Mouse (Mus musculus) hindbrain, postnatal 0 days (tissue): ENCODE measurements around the gene Gm28051. TPM values are rescaled to one million over a fixed set of nuclear protein-coding genes. Genes with fewer than 3 reads are reported as not detected.

Source experiments
- ATAC-seq: fragments of 200-750 bp; cut with Nextera tagmentation; 2 replicates; pipeline ENCODE4 v1.8.0; 2017; ENCODE audit warnings: mild to moderate bottlenecking, moderate TSS enrichment, moderate library complexity
- DNase-seq: peaks from one replicate; pipeline ENCODE4 v3.0.0-alpha.2; 2015; ENCODE audit warnings: low spot score
- H3K27ac ChIP-seq: fragments of 300-500 bp; sonication (generic); 2 replicates; pipeline ENCODE4 v1.5.1; 2014; ENCODE audit warnings: mild to moderate bottlenecking
- H3K27me3 ChIP-seq: fragments of 300-500 bp; sonication (generic); 2 replicates; pipeline ENCODE4 v1.6.1; 2014; ENCODE audit warnings: low read length, mixed read lengths; ENCODE audit not compliant: insufficient read depth
- H3K36me3 ChIP-seq: fragments of 300-500 bp; sonication (generic); 2 replicates; pipeline ENCODE4 v1.6.1; 2014; ENCODE audit warnings: low read length, mixed read lengths; ENCODE audit not compliant: insufficient read depth
- H3K4me1 ChIP-seq: fragments of 300-500 bp; sonication (generic); 2 replicates; pipeline ENCODE4 v1.6.1; 2014; ENCODE audit warnings: antibody characterized with exemption, low read length, mixed read lengths; ENCODE audit not compliant: insufficient read depth
- H3K4me2 ChIP-seq: fragments of 300-500 bp; sonication (generic); 2 replicates; pipeline ENCODE4 v1.6.1; 2014; ENCODE audit warnings: low read depth, mild to moderate bottlenecking, low read length, moderate library complexity, mixed read lengths
- H3K4me3 ChIP-seq: fragments of 300-500 bp; sonication (generic); 2 replicates; pipeline ENCODE4 v1.5.1; 2014; ENCODE audit warnings: low read length
- H3K9ac ChIP-seq: fragments of 300-500 bp; sonication (generic); replicated peaks from 2 replicates; pipeline ENCODE4 v1.6.1; 2014; ENCODE audit warnings: mild to moderate bottlenecking, low read length, moderate library complexity, mixed read lengths
- H3K9me3 ChIP-seq: fragments of 300-500 bp; sonication (generic); 2 replicates; pipeline ENCODE4 v1.6.1; 2016; ENCODE audit warnings: low read length, mixed read lengths
- CTCF ChIP-seq: IDR thresholded peaks from 2 replicates; pipeline ENCODE4 v1.5.1; 2016; ENCODE audit warnings: antibody characterized with exemption, control low read depth, low read depth
- WGBS: fragments of 180-500 bp; shearing (Covaris S2); extraction: QIAGEN DNeasy Blood & Tissue Kit; methylation state at CpG from one replicate; pipeline ENCODE4 v1.1.7; 2014; 5-methylcytosine and 5-hydroxymethylcytosine counted together
- polyA plus RNA-seq: library from polyadenylated mRNA; unstranded; fragments of >200 nt; fragmentation: Nextera tagmentation; extraction: Ambion mirVana; gene quantifications from 2 replicates; pipeline ENCODE4 v1.2.1, GENCODE M21; 2015
- total RNA-seq: library from RNA; depleted of rRNA; stranded (reverse); fragments of >200 nt; gene quantifications from 2 replicates; pipeline ENCODE4 v1.2.3, GENCODE M21; 2014

Gene Gm28051
- total and polyA plus RNA-seq, 2 experiments from 2014 or later, result not detected

DNA sequence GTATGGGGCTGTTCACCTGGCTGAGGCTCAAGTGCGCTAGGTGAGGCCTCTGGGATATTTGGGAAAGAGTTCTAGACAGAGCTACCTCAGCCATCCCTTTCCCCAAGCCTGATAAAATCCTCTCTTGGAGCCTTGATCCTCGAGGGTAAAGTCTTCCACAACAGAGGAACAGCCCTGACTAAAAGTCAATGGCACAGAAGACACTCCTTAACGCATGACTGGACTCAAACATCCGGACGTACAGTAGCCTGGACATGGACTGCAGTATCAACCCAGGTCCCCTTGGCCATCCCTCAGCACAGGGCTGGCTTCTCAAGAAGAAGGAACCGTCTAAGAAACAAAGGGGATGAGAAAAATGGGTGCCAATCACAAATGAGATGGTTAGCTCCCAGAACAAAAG, 74.1 kb downstream of the Gm28051 start:
- DNase-seq, result no peak
- no peaks in the 10 kb centered on the region for H3K9me3 ChIP-seq
- H3K27ac ChIP-seq, result 0 out of 2 replicates have a peak overlapping the region, but pooled peaks have one; percentile 3
- H3K36me3 ChIP-seq, result no peaks in the 10 kb centered on the region
- no peak overlapping the region for H3K9ac ChIP-seq
- 51% methylated on average over 6 of the region's 6 CpGs for WGBS
- no peak for ATAC-seq
- no peak overlapping the region for H3K4me3 ChIP-seq
- H3K4me1 ChIP-seq, result peaks cover 35% of the 10 kb centered on the region
- TF ChIP-seq CTCF, result no peak
- H3K27me3 ChIP-seq, result no peaks in the 10 kb centered on the region
- no peak overlapping the region for H3K4me2 ChIP-seq

GRCm38 (mm10) chr12:102682722-102683299, 74.8 kb downstream of the Gm28051 start:
- Histone ChIP-seq H3K4me1 (peaks cover 35% of the 10 kb centered on the region), H3K9me3 (no peaks in the 10 kb centered on the region), H3K4me2 (no peak overlapping the region), H3K9ac (no peak overlapping the region), H3K36me3 (no peaks in the 10 kb centered on the region), H3K4me3 (no peak overlapping the region), H3K27me3 (no peaks in the 10 kb centered on the region), H3K27ac (no peak overlapping the region)
- TF ChIP-seq CTCF, result no peak
- no peak for ATAC-seq
- DNase-seq, result no peak
- WGBS, result 75% methylated on average over 7 of the region's 7 CpGs

- Histone ChIP-seq H3K4me1 (peaks cover 35% of the 10 kb centered on the region), H3K36me3 (no peaks in the 10 kb centered on the region), H3K27me3 (no peaks in the 10 kb centered on the region), H3K4me3 (no peak overlapping the region), H3K9ac (no peak overlapping the region), H3K9me3 (no peaks in the 10 kb centered on the region), H3K4me2 (no peak overlapping the region), H3K27ac (no peak overlapping the region)
- 79% methylated on average over 5 of the region's 5 CpGs for WGBS
- ATAC-seq, result no peak
- no peak for DNase-seq
- TF ChIP-seq CTCF, result no peak
Measured at GRCm38 (mm10) chr12:102682085-102682484, 75.5 kb downstream of the Gm28051 start.

DNA sequence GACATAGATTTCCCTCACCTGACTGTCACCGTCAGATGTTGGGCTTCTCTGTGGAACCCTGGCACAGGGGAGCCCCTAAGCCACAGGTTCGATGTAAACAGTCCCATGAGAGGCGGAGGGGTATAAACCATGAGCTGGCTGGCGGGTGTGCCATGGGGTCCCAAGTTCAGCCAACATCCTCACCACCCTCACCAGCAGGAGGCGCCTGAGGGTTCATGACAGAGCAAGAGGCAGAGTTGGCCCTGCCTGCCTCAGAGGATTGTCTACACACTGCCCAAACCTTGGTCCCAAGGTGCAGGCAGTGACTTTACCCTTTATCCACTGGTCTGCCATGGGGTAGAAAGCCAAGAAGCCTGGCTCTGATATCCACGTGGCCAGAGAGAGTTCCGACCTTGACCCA, 76.0 kb downstream of the Gm28051 start:
- H3K27ac ChIP-seq, result no peak overlapping the region
- peaks cover 35% of the 10 kb centered on the region for H3K4me1 ChIP-seq
- no peaks in the 10 kb centered on the region for H3K36me3 ChIP-seq
- DNase-seq, result no peak
- H3K4me2 ChIP-seq, result no peak overlapping the region
- no peak overlapping the region for H3K4me3 ChIP-seq
- H3K27me3 ChIP-seq, result no peaks in the 10 kb centered on the region
- no peak overlapping the region for H3K9ac ChIP-seq
- H3K9me3 ChIP-seq, result no peaks in the 10 kb centered on the region
- TF ChIP-seq CTCF, result peak; percentile 29
- no peak for ATAC-seq
- WGBS, result 78% methylated on average over 7 of the region's 7 CpGs

GRCm38 (mm10) chr12:102678820-102679219, 78.7 kb downstream of the Gm28051 start:
- Histone ChIP-seq H3K4me3 (no peak overlapping the region), H3K4me1 (peaks cover 17% of the 10 kb centered on the region), H3K27me3 (no peaks in the 10 kb centered on the region), H3K4me2 (no peak overlapping the region), H3K9ac (no peak overlapping the region), H3K36me3 (no peaks in the 10 kb centered on the region), H3K9me3 (no peaks in the 10 kb centered on the region), H3K27ac (no peak overlapping the region)
- no peak for DNase-seq
- no peak for TF ChIP-seq CTCF
- ATAC-seq, result no peak
- 31% methylated on average over 6 of the region's 6 CpGs for WGBS

- DNase-seq (no peak), ATAC-seq (no peak)
- TF ChIP-seq CTCF, result no peak
- Histone ChIP-seq H3K9me3 (no peaks in the 10 kb centered on the region), H3K27me3 (no peaks in the 10 kb centered on the region), H3K27ac (no peak overlapping the region), H3K4me2 (no peak overlapping the region), H3K9ac (no peak overlapping the region), H3K4me1 (peaks cover 15% of the 10 kb centered on the region; the same call in 1 of the 2 replicates), H3K4me3 (no peak overlapping the region), H3K36me3 (peaks cover 6% of the 10 kb centered on the region; the same call in 1 of the 2 replicates)
- 56% methylated on average over 3 of the region's 3 CpGs for WGBS
Measured at GRCm38 (mm10) chr12:102677089-102677488, 80.5 kb downstream of the Gm28051 start.

DNA sequence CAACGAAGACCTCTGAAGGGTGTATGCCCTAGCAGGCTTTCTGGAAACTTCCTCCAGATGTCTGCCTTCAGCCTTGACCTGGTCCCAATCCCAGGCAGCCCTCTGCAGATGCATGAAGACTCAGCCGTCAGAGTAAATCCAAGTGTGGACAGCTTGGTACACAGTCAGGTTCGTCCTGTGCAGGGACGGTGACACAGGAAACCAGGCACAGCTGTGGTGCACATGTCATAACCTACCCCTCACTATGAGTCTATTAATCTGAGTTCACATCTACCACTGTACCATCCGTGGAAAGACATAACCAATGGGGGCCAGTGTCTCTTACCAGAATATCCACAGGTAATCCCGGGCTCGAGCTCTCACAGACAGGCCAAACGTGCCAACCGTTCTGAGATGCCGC, 83.0 kb downstream of the Gm28051 start:
- Histone ChIP-seq H3K36me3 (peaks cover 6% of the 10 kb centered on the region; the same call in 1 of the 2 replicates), H3K9me3 (no peaks in the 10 kb centered on the region), H3K27ac (no peak overlapping the region), H3K9ac (no peak overlapping the region), H3K4me3 (no peak overlapping the region), H3K4me1 (peaks cover 8% of the 10 kb centered on the region; the same call in 1 of the 2 replicates), H3K4me2 (no peak overlapping the region), H3K27me3 (no peaks in the 10 kb centered on the region)
- ATAC-seq, result no peak
- no peak for DNase-seq
- TF ChIP-seq CTCF, result no peak
- 91% methylated on average over 10 of the region's 10 CpGs for WGBS
